Mouse (Mus musculus) heart, embryonic 13.5 days (tissue): ENCODE data around the gene Fgf22. TPM values are rescaled to one million over a fixed set of nuclear protein-coding genes. Genes with fewer than 3 reads are reported as not detected.

Experiments used
- ATAC-seq: fragments of 200-750 bp; cut with Nextera tagmentation; 2 replicates; pipeline ENCODE4 v1.8.0; 2017; ENCODE audit warnings: moderate TSS enrichment; ENCODE audit not compliant: insufficient number of reproducible peaks, low FRiP score, low TSS enrichment; ENCODE audit errors: extremely low read depth
- H3K27ac ChIP-seq: fragments of 300-500 bp; sonication (generic); replicated peaks from 2 replicates; pipeline ENCODE4 v1.5.1; 2015; ENCODE audit warnings: moderate library complexity, mild to moderate bottlenecking, inconsistent platforms
- H3K27me3 ChIP-seq: fragments of 300-500 bp; sonication (generic); replicated peaks from 2 replicates; pipeline ENCODE4 v1.6.1; 2015; ENCODE audit warnings: mild to moderate bottlenecking, inconsistent platforms
- H3K36me3 ChIP-seq: fragments of 300-500 bp; sonication (generic); 2 replicates; pipeline ENCODE4 v1.6.1; 2015; ENCODE audit warnings: mild to moderate bottlenecking, inconsistent platforms
- H3K4me1 ChIP-seq: fragments of 300-500 bp; sonication (generic); 2 replicates; pipeline ENCODE4 v1.6.1; 2015; ENCODE audit warnings: inconsistent platforms
- H3K4me2 ChIP-seq: fragments of 300-500 bp; sonication (generic); 2 replicates; pipeline ENCODE4 v1.6.1; 2015; ENCODE audit warnings: inconsistent platforms, mild to moderate bottlenecking, moderate library complexity
- H3K4me3 ChIP-seq: fragments of 300-500 bp; sonication (generic); 2 replicates; pipeline ENCODE4 v1.5.1; 2015; ENCODE audit warnings: moderate library complexity, mild to moderate bottlenecking, inconsistent platforms
- H3K9ac ChIP-seq: fragments of 300-500 bp; sonication (generic); 2 replicates; pipeline ENCODE4 v1.6.1; 2015; ENCODE audit warnings: inconsistent platforms, mild to moderate bottlenecking, moderate library complexity
- H3K9me3 ChIP-seq: fragments of 300-500 bp; sonication (generic); 2 replicates; pipeline ENCODE4 v1.6.1; 2016; ENCODE audit warnings: inconsistent platforms
- WGBS: fragments of 180-500 bp; shearing (Covaris S2); methylation state at CpG from one replicate; pipeline ENCODE4 v1.1.7; 2015; ENCODE audit warnings: mixed read lengths; 5-methylcytosine and 5-hydroxymethylcytosine counted together
- polyA plus RNA-seq: library from polyadenylated mRNA; unstranded; fragments of >200 nt; fragmentation: Nextera tagmentation; extraction: Ambion mirVana; gene quantifications from 2 replicates; pipeline ENCODE4 v1.2.1, GENCODE M21; 2015

Fgf22 gene
- polyA plus RNA-seq, 1 experiment from 2014 or later: not detected

- H3K4me2 ChIP-seq: peak within 1 kb of the TSS; percentile 96
- H3K9ac ChIP-seq: peak within 1 kb of the TSS; percentile 73
- H3K36me3 ChIP-seq: peaks cover 8% of the 10 kb centered on the region
- H3K4me3 ChIP-seq: peak within 1 kb of the TSS; percentile 67
- H3K9me3 ChIP-seq: no peaks in the 10 kb centered on the region
- WGBS: 1% methylated on average over 58 of the region's 91 CpGs
- H3K4me1 ChIP-seq: peaks cover 36% of the 10 kb centered on the region
- peaks cover 76% of the 10 kb centered on the region for H3K27me3 ChIP-seq
- no peak within 1 kb of the TSS for H3K27ac ChIP-seq
- ATAC-seq: no peak
These were observed 38.5 kb upstream of the Fgf22 start, which contains the start of gene Hcn2 for GRCm38 (mm10) chr10:79716254-79716987. TSS of gene Hcn2 (plus strand) at chr10:79716634.

- H3K4me2 ChIP-seq: peak overlapping the region; percentile 96
- H3K27ac ChIP-seq: no peak overlapping the region
- peak overlapping the region; percentile 67 for H3K4me3 ChIP-seq
- peaks cover 76% of the 10 kb centered on the region for H3K27me3 ChIP-seq
- H3K4me1 ChIP-seq: peaks cover 33% of the 10 kb centered on the region
- H3K9me3 ChIP-seq: no peaks in the 10 kb centered on the region
- ATAC-seq: no peak
- peaks cover 3% of the 10 kb centered on the region for H3K36me3 ChIP-seq
- WGBS: under 1% methylated on average over 43 of the region's 44 CpGs
- peak overlapping the region; percentile 73 for H3K9ac ChIP-seq
These were observed 37.9 kb upstream of the Fgf22 start for GRCm38 (mm10) chr10:79716988-79717355.

GRCm38 (mm10) chr10:79717640-79718357, 37.1 kb upstream of the Fgf22 start:
- peaks cover 25% of the 10 kb centered on the region for H3K4me1 ChIP-seq
- H3K9ac ChIP-seq: no peak overlapping the region
- no peak overlapping the region for H3K27ac ChIP-seq
- no peak for ATAC-seq
- H3K27me3 ChIP-seq: peaks cover 82% of the 10 kb centered on the region
- H3K4me2 ChIP-seq: peak overlapping the region; percentile 96
- WGBS: 7% methylated on average over 43 of the region's 43 CpGs
- peak overlapping the region; percentile 67 for H3K4me3 ChIP-seq
- H3K36me3 ChIP-seq: no peaks in the 10 kb centered on the region
- no peaks in the 10 kb centered on the region for H3K9me3 ChIP-seq

- Histone ChIP-seq H3K9me3 (no peaks in the 10 kb centered on the region), H3K9ac (no peak overlapping the region), H3K4me1 (peaks cover 24% of the 10 kb centered on the region), H3K27me3 (peaks cover 57% of the 10 kb centered on the region), H3K27ac (no peak overlapping the region), H3K4me3 (no peak overlapping the region), H3K36me3 (no peaks in the 10 kb centered on the region), H3K4me2 (no peak overlapping the region)
- WGBS: 53% methylated on average over 5 of the region's 5 CpGs
- no peak for ATAC-seq
These were observed 33.8 kb upstream of the Fgf22 start for GRCm38 (mm10) chr10:79721089-79721488.

GRCm38 (mm10) chr10:79723047-79723446, 31.8 kb upstream of the Fgf22 start:
- Histone ChIP-seq H3K36me3 (no peaks in the 10 kb centered on the region), H3K27ac (no peak overlapping the region), H3K4me3 (no peak overlapping the region), H3K9me3 (peaks cover 4% of the 10 kb centered on the region; the same call in 1 of the 2 replicates), H3K27me3 (peaks cover 37% of the 10 kb centered on the region), H3K4me2 (no peak overlapping the region), H3K9ac (no peak overlapping the region), H3K4me1 (peaks cover 7% of the 10 kb centered on the region)
- no peak for ATAC-seq
- 64% methylated on average over 6 of the region's 6 CpGs for WGBS

- 63% methylated on average over 7 of the region's 7 CpGs for whole genome bisulfite sequencing
- no peaks in the 10 kb centered on the region for H3K36me3 ChIP-seq
- H3K4me3 ChIP-seq: no peak overlapping the region
- H3K4me2 ChIP-seq: no peak overlapping the region
- no peak for ATAC-seq
- peaks cover 7% of the 10 kb centered on the region for H3K4me1 ChIP-seq
- peaks cover 37% of the 10 kb centered on the region for H3K27me3 ChIP-seq
- peaks cover 4% of the 10 kb centered on the region; the same call in 1 of the 2 replicates for H3K9me3 ChIP-seq
- no peak overlapping the region for H3K9ac ChIP-seq
- H3K27ac ChIP-seq: no peak overlapping the region
These were observed 31.2 kb upstream of the Fgf22 start for GRCm38 (mm10) chr10:79723692-79724091.

DNA sequence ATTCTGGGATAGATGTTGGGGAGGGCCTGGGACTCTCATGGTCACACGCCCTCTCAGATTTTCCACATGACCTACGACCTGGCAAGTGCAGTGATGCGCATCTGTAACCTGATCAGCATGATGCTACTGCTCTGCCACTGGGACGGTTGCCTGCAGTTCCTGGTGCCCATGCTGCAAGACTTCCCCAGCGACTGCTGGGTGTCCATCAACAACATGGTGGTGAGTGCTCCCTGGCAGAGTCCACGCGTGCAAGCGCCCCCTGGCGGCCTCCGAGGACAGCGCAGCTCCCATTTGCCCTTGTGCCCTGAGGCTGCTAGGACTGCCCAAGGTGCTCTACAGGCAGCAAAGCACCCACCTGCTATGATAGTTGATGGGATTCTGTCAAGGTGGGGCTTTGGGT, 28.8 kb upstream of the Fgf22 start:
- Histone ChIP-seq H3K27ac (no peak overlapping the region), H3K4me1 (peaks cover 13% of the 10 kb centered on the region), H3K9me3 (peaks cover 4% of the 10 kb centered on the region; the same call in 1 of the 2 replicates), H3K4me3 (no peak overlapping the region), H3K36me3 (no peaks in the 10 kb centered on the region), H3K9ac (no peak overlapping the region), H3K4me2 (no peak overlapping the region), H3K27me3 (peaks cover 20% of the 10 kb centered on the region)
- 34% methylated on average over 11 of the region's 11 CpGs for WGBS
- ATAC-seq: no peak

- H3K4me2 ChIP-seq: no peak overlapping the region
- H3K36me3 ChIP-seq: peaks cover 5% of the 10 kb centered on the region
- WGBS: 69% methylated on average over 28 of the region's 28 CpGs
- H3K27me3 ChIP-seq: peaks cover 13% of the 10 kb centered on the region
- ATAC-seq: no peak
- H3K9me3 ChIP-seq: peaks cover 4% of the 10 kb centered on the region; the same call in 1 of the 2 replicates
- no peak overlapping the region for H3K9ac ChIP-seq
- H3K4me3 ChIP-seq: no peak overlapping the region
- peaks cover 12% of the 10 kb centered on the region for H3K4me1 ChIP-seq
- H3K27ac ChIP-seq: no peak overlapping the region
These were observed 26.3 kb upstream of the Fgf22 start for GRCm38 (mm10) chr10:79728323-79729249.

DNA sequence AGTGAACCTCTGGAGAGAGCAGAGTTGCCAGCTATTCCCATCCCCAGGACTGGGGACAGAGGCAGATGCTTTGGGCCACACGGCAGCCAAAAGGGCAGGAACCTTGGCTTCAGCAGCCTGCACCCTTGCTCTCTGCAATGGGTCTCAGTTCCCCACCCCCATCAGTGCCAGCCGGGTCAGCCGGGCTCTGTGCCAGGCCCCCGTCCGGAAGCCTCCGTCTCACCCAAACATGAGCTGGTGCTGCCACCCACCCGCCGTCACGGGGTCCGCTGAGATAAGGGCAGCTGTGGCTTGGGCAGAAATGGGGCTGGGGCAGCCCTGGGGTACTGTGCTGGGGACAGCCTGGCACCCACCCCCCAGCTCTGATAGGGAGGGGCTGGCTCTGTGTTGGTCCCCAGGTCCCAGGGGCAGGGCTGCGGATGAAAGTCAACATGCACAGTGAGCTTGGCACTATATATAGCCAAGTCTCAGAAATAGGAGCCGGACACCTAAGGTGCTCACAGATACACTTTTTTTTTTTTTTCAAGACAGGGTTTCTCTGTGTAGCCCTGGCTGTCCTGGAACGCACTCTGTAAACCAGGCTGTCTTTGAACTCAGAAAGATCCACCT, 25.4 kb upstream of the Fgf22 start:
- Histone ChIP-seq H3K27ac (no peak overlapping the region), H3K4me2 (no peak overlapping the region), H3K36me3 (peaks cover 14% of the 10 kb centered on the region), H3K27me3 (peaks cover 15% of the 10 kb centered on the region), H3K4me1 (peaks cover 6% of the 10 kb centered on the region), H3K4me3 (no peak overlapping the region), H3K9me3 (peaks cover 4% of the 10 kb centered on the region; the same call in 1 of the 2 replicates), H3K9ac (no peak overlapping the region)
- 65% methylated on average over 13 of the region's 13 CpGs for WGBS
- peak; percentile 12; the same call in 1 of the 2 replicates for ATAC-seq

- Histone ChIP-seq H3K4me3 (no peak overlapping the region), H3K9me3 (peaks cover 30% of the 10 kb centered on the region), H3K9ac (no peak overlapping the region), H3K4me1 (peaks cover 12% of the 10 kb centered on the region), H3K4me2 (no peak overlapping the region), H3K36me3 (peaks cover 45% of the 10 kb centered on the region), H3K27ac (no peak overlapping the region), H3K27me3 (peaks cover 43% of the 10 kb centered on the region)
- no peak for ATAC-seq
- 90% methylated on average over 1 of the region's 1 CpGs for WGBS
These were observed 22.4 kb upstream of the Fgf22 start for GRCm38 (mm10) chr10:79732500-79732899.
